Mouse (Mus musculus): Measurements from ENCODE around the gene Bnip1. TPM values are rescaled to one million over a fixed set of nuclear protein-coding genes. Genes with fewer than 3 reads are reported as not detected.

The Bnip1 gene
- total RNA-seq (2021) = 10 to 100 TPM; 31.2 to 33.6 TPM
- long read RNA-seq, transcript Bnip1-201 (6 exons, 1,098 nt) = major isoform, 7 of 11 reads
- long read RNA-seq, partial matches to known transcripts = 1 of 11 reads
- long read RNA-seq, other reads (novel, unspliced or antisense) = 1 of 11 reads

- DNase-seq (ENCODE audit: low spot score in 2 of 2) = peak; percentile 76 to 90
Measured at GRCm38 (mm10) chr17:26780750-26781571, at the start of gene Bnip1. TSS of gene Bnip1 (plus strand) at chr17:26781066.

- no peak for DNase-seq (ENCODE audit: low spot score in 2 of 2)
Measured at GRCm38 (mm10) chr17:26742581-26742980, 38.3 kb upstream of the Bnip1 start.

- no peak for DNase-seq (ENCODE audit: low spot score in 2 of 2)
Measured at GRCm38 (mm10) chr17:26743294-26743693, 37.6 kb upstream of the Bnip1 start.

DNA sequence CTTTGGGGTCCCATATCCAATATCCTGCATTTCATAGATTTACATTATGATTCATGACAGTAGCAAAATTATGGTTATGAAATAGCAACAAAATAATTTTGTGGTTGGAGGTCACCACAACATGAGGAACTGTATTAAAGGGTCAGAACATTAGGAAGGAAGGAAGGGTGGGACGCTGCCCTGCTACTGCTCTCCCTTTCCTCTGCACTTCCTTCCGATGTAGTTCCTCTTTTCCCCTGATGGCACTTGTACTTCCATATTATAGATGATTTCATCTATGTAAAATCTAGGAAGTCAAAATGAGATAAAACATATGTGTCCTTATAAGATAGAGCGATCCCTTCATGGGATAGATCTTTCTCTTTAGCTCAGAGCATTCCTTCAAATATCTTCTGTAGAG is 30.9 kb upstream of the Bnip1 start:
- DNase-seq (ENCODE audit: low spot score in 2 of 2) = no peak

- no peak for DNase-seq (ENCODE audit: low spot score in 2 of 2)
Measured at GRCm38 (mm10) chr17:26752297-26752696, 28.6 kb upstream of the Bnip1 start.

DNA sequence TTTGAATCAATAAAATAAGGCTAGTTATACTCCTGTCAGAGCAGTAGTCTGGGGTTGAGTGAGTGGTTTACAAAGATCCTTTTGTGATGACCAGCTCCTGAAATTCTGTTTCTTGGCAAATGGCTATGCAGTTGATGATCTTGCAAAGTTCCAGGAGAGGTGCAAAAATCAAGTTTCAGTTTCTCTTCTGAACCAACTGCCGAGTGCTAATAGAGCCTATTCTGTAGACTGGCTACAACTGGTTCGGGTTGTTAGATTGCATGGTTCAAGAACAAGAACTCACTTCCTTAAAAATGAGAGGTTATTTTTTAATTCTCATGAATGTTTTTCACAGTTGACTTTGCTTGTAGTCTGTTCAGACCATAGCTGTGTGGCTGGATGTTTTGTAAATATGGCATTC is 27.4 kb upstream of the Bnip1 start:
- DNase-seq (ENCODE audit: low spot score in 2 of 2) = no peak

- DNase-seq (ENCODE audit: low spot score in 2 of 2) = no peak
Measured at GRCm38 (mm10) chr17:26767100-26767753, 13.6 kb upstream of the Bnip1 start.

- DNase-seq (ENCODE audit: low spot score in 2 of 2) = no peak
Measured at GRCm38 (mm10) chr17:26767754-26768124, 13.1 kb upstream of the Bnip1 start.

GRCm38 (mm10) chr17:26776211-26776610 is 4.7 kb upstream of the Bnip1 start:
- DNase-seq (ENCODE audit: low spot score in 2 of 2) = no peak

- DNase-seq (ENCODE audit: low spot score in 2 of 2) = no peak
Measured at GRCm38 (mm10) chr17:26778001-26778400, 2.9 kb upstream of the Bnip1 start.

DNA sequence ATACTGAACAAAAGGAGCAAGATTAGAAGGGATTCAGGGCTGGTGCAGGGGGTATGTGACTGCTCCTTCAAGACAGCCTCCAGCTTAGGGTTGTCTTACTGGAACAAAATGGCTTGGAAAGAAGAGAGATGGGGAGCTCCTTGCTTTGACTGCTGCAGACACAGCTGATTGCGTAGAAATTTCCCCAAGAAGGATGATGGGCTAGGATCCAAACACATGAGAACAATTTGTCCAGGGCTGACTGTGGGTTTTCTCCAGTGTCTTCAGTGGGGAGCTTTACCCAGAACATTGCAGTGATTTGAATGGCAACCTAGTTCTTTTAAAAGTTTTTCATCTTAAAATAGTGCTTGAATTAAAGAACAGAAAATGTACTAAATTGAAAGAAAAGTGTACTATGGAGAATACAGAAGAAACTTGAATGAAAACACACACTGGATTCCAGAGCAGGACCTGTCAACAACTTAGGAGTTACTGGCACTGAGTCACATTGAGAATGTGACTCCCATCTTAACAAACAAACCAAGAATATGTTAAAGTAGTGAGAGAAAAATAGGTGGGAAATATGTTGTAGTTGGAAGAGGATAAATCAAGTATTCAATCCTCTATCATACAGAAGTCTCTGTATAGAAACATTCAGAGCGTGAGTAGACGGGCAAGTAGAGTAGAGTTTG is 2.3 kb upstream of the Bnip1 start:
- peak in 1 of 2 experiments; percentile 50 for DNase-seq (ENCODE audit: low spot score in 2 of 2)

DNA sequence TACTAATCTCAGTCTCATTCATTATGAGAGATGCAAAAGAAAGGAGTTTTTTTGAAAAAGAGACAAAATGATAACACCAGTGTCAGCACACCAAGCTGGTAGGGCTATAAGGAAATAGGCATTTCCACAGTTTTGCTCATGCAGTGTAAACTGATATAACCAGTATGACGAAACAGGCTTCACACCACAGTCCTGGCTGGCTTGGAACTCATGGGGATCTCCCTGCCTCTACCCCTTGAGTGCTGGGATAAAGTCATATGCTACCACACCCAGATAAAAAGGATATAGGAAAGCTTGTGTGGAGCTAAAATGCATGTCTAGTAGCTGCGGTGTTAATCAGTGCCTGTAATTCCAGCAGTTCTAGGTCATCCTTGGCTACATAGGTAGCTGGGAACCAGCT is 1.4 kb upstream of the Bnip1 start:
- DNase-seq (ENCODE audit: low spot score in 2 of 2) = no peak

DNA sequence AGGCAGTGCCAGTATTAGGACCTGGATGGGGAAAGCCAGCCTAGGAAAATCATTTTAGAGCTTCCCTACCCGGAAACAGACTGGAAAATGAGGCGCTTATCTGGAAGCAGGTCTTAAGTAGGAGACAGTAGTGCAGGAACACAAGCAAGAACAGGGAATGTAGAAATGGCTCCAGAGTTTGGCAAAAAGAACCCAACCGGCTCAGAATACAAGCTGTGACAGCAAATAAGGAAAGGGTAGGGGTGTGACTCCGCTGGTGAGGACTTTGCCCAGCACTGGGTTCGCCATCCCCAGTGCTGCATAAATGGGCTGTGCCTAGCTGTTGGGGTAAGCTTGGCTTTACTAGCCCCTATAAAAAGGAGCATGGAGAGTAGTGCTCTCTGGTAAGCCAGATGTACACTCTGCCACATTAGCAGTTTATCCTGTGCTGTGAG is 761 bp downstream of the Bnip1 start:
- no peak for DNase-seq (ENCODE audit: low spot score in 2 of 2)

GRCm38 (mm10) chr17:26784525-26784924 is 3.7 kb downstream of the Bnip1 start:
- no peak for DNase-seq (ENCODE audit: low spot score in 2 of 2)

GRCm38 (mm10) chr17:26786586-26786985 is 5.7 kb downstream of the Bnip1 start:
- DNase-seq (ENCODE audit: low spot score in 2 of 2) = no peak

DNA sequence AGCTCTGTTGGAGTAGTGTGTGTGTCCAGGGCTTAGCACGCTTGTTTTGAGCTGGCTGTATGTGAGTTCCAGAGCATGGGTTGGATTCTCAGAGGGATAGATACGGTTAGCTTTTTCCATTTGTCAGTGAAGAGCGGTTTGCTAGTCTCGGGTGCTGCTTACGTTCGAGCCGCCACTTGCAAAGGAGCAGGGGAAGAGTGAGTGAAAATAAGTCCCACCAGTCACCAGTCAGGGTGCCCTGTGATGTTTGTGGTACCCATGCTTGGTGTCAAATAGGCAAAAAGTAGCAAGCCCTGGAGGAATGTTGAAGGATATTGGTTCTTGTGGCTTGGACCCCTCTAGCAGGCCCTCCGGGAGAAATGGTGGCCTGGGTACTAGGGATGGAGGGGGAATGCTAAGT is 8.1 kb downstream of the Bnip1 start:
- DNase-seq (ENCODE audit: low spot score in 2 of 2) = no peak

GRCm38 (mm10) chr17:26789460-26790268 is 8.8 kb downstream of the Bnip1 start:
- DNase-seq (ENCODE audit: low spot score in 2 of 2) = no peak

GRCm38 (mm10) chr17:26790269-26791214 is 9.7 kb downstream of the Bnip1 start:
- DNase-seq (ENCODE audit: low spot score in 2 of 2) = no peak

DNA sequence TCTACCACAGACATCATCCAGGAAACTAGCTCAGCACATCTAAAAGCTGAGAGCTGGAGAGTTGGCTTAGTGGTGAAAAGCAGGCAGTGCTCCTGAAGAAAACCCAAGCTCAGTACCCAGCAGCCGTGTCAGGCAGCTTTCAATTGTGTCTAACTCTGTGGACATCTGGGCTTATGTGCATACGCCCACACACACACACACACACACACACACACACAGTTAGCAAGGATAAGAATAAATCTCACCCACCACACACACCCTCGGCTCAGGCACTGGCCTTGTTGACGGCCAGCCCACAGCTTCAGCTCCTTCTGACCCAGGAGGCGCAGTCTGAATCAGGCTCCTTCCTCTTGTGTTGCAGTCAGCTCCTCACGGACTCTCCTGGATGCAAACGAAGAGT is 10.7 kb downstream of the Bnip1 start:
- peak in 1 of 2 experiments; percentile 41 for DNase-seq (ENCODE audit: low spot score in 2 of 2)

GRCm38 (mm10) chr17:26792096-26792495 is 11.2 kb downstream of the Bnip1 start:
- no peak for DNase-seq (ENCODE audit: low spot score in 2 of 2)
